Mouse (Mus musculus): Measurements from ENCODE around the gene Supt20. TPM values are rescaled to one million over a fixed set of nuclear protein-coding genes. Genes with fewer than 3 reads are reported as not detected.

Supt20 gene
- polyA plus RNA-seq (2015; fragmentation: Nextera tagmentation; extraction: Ambion mirVana), result 123 and 124 TPM in 2 replicates

DNA sequence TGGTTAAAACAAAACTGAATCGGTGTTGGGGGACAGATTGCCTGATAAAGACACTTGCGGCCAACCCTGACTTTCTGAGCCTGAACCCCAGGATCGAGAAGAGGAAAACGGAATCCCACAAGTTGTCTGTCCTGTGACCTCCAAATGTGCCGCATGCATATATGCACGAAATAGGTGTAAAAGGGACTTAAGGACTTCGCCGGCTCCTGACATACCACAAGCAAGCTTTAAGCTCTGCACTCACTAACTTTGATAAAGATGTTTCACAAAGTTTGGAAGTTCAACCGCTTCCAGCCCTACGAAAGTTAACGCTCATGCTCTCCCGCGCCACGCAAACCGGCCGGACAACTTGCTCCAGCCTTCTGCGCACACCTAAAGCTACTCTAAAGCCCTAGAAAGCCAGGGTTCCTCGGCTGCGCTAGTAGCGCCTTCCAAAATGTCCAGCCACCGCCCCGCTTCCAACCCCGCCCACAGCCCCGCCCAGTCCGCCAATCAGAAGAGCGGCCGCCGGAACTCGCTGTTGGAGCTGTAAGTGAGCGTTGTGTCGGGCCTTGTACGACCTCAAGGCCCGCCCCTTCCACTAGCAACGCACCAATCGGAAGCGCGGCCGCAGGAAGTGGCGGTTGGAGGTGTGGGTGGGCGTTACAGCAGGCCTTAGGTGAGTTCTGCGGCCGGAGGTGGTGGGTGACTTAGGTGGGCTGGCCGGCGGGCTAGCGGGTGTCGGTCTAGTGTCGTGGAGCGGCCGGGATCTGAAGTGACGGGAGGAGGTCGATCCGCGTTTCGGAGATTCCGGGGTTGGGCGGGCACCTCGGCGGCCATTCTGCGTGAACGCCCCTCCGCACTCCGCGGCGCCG, at the start of gene Supt20:
Supt20 (plus strand) TSS at position 606 of the 854 bp plus-strand sequence.
- Histone ChIP-seq H3K4me1 (peaks cover 9% of the 10 kb centered on the region; the same call in 1 of the 2 replicates), H3K9ac (peak within 1 kb of the TSS; percentile 75), H3K36me3 (peaks cover 25% of the 10 kb centered on the region), H3K4me2 (replicated peaks) (peak within 1 kb of the TSS; percentile 73), H3K27me3 (no peaks in the 10 kb centered on the region), H3K4me3 (peak within 1 kb of the TSS; percentile 73), H3K27ac (peak within 1 kb of the TSS; percentile 86), H3K9me3 (no peaks in the 10 kb centered on the region)
- ATAC-seq (ENCODE audit: low FRiP score, low read depth), result peak; percentile 99
- 1% methylated on average over 65 of the region's 65 CpGs for WGBS

GRCm38 (mm10) chr3:54642851-54643250, 49.8 kb upstream of the Supt20 start:
- Histone ChIP-seq H3K36me3 (no peaks in the 10 kb centered on the region), H3K9me3 (no peaks in the 10 kb centered on the region), H3K4me2 (replicated peaks) (no peak overlapping the region), H3K27ac (no peak overlapping the region), H3K9ac (no peak overlapping the region), H3K4me1 (peaks cover 3% of the 10 kb centered on the region; the same call in 1 of the 2 replicates), H3K27me3 (no peaks in the 10 kb centered on the region), H3K4me3 (no peak overlapping the region)
- 67% methylated on average over 1 of the region's 1 CpGs for WGBS
- ATAC-seq (ENCODE audit: low FRiP score, low read depth), result no peak

DNA sequence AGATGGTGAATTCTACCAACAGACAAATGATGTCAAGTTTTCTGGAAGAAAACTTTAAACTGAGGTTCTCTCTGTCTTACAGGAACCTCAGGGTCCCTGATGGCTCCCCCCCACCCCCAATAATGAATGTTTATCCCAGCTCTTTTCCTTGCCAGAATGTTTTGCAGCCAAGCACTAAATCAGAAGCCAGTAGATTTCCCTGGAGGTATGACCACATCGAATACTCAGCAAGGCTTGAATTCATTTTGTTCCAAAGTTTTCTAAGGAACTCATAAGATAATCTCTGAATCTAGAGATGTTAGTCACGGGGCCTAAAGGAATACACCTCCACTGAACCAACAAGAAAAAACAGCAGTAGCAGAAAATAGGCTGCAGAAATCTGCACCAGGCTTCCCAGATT, 45.0 kb upstream of the Supt20 start:
- H3K9me3 ChIP-seq, result no peaks in the 10 kb centered on the region
- H3K27ac ChIP-seq, result peak overlapping the region; percentile 33; the same call in 1 of the 2 replicates
- H3K36me3 ChIP-seq, result no peaks in the 10 kb centered on the region
- no peak overlapping the region for H3K4me2 ChIP-seq (replicated peaks)
- no peak overlapping the region for H3K4me3 ChIP-seq
- 49% methylated on average over 2 of the region's 2 CpGs for WGBS
- H3K9ac ChIP-seq, result no peak overlapping the region
- ATAC-seq (ENCODE audit: low FRiP score, low read depth), result peak; percentile 78
- no peaks in the 10 kb centered on the region for H3K27me3 ChIP-seq
- peaks cover 7% of the 10 kb centered on the region; the same call in 1 of the 2 replicates for H3K4me1 ChIP-seq

GRCm38 (mm10) chr3:54651576-54651975, 41.0 kb upstream of the Supt20 start:
- no peak overlapping the region for H3K4me3 ChIP-seq
- no peak overlapping the region for H3K9ac ChIP-seq
- no peak overlapping the region for H3K4me2 ChIP-seq (replicated peaks)
- 69% methylated on average over 4 of the region's 4 CpGs for WGBS
- no peaks in the 10 kb centered on the region for H3K36me3 ChIP-seq
- ATAC-seq (ENCODE audit: low FRiP score, low read depth), result no peak
- no peaks in the 10 kb centered on the region for H3K27me3 ChIP-seq
- no peak overlapping the region for H3K27ac ChIP-seq
- peaks cover 7% of the 10 kb centered on the region; the same call in 1 of the 2 replicates for H3K4me1 ChIP-seq
- no peaks in the 10 kb centered on the region for H3K9me3 ChIP-seq

DNA sequence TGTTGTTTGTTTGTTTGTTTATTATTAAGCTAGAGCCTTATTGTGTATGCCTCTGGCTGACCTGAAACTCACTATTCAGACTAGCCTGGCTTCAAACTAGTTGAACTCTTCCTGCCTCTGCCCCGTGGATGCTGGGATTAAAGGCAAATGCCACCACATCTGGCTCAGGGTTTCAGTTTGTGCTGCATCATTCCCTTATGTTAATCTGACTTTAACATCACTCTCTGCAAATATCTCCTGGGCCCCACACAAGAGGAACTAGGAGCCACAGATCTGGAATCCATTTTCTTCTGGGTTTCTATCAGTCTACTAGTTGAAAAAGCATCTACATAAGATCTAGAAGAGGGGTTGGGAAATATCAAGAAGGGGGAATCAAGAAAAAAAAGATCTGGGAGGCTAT, 38.4 kb upstream of the Supt20 start:
- no peaks in the 10 kb centered on the region for H3K27me3 ChIP-seq
- no peaks in the 10 kb centered on the region for H3K9me3 ChIP-seq
- H3K4me1 ChIP-seq, result 0 out of 2 replicates have a peak, but pooled peaks cover 4% of the 10 kb centered on the region
- ATAC-seq (ENCODE audit: low FRiP score, low read depth), result no peak
- no peak overlapping the region for H3K4me3 ChIP-seq
- WGBS, result 82% methylated on average over 1 of the region's 1 CpGs
- H3K36me3 ChIP-seq, result no peaks in the 10 kb centered on the region
- H3K4me2 ChIP-seq (replicated peaks), result no peak overlapping the region
- H3K27ac ChIP-seq, result no peak overlapping the region
- no peak overlapping the region for H3K9ac ChIP-seq

- H3K9ac ChIP-seq, result no peak overlapping the region
- no peak overlapping the region for H3K4me2 ChIP-seq (replicated peaks)
- H3K9me3 ChIP-seq, result no peaks in the 10 kb centered on the region
- H3K27me3 ChIP-seq, result no peaks in the 10 kb centered on the region
- 78% methylated on average over 3 of the region's 3 CpGs for WGBS
- H3K4me3 ChIP-seq, result no peak overlapping the region
- H3K36me3 ChIP-seq, result no peaks in the 10 kb centered on the region
- no peak overlapping the region for H3K27ac ChIP-seq
- no peak for ATAC-seq (ENCODE audit: low FRiP score, low read depth)
- 0 out of 2 replicates have a peak, but pooled peaks cover 4% of the 10 kb centered on the region for H3K4me1 ChIP-seq
These were observed 35.5 kb upstream of the Supt20 start for GRCm38 (mm10) chr3:54657090-54657489.

GRCm38 (mm10) chr3:54657888-54658626, 34.5 kb upstream of the Supt20 start:
- ATAC-seq (ENCODE audit: low FRiP score, low read depth), result peak; percentile 74
- Histone ChIP-seq H3K4me3 (no peak overlapping the region), H3K4me1 (0 out of 2 replicates have a peak, but pooled peaks cover 4% of the 10 kb centered on the region), H3K9me3 (no peaks in the 10 kb centered on the region), H3K27ac (peak overlapping the region; percentile 16; the same call in 1 of the 2 replicates), H3K27me3 (no peaks in the 10 kb centered on the region), H3K4me2 (replicated peaks) (no peak overlapping the region), H3K9ac (no peak overlapping the region), H3K36me3 (no peaks in the 10 kb centered on the region)
- WGBS, result 62% methylated on average over 6 of the region's 6 CpGs

GRCm38 (mm10) chr3:54659736-54660135, 32.9 kb upstream of the Supt20 start:
- Histone ChIP-seq H3K9ac (no peak overlapping the region), H3K4me2 (replicated peaks) (no peak overlapping the region), H3K9me3 (no peaks in the 10 kb centered on the region), H3K4me3 (no peak overlapping the region), H3K27ac (no peak overlapping the region), H3K4me1 (0 out of 2 replicates have a peak, but pooled peaks cover 4% of the 10 kb centered on the region), H3K27me3 (no peaks in the 10 kb centered on the region), H3K36me3 (no peaks in the 10 kb centered on the region)
- no peak for ATAC-seq (ENCODE audit: low FRiP score, low read depth)
- whole genome bisulfite sequencing, result 91% methylated on average over 2 of the region's 2 CpGs

DNA sequence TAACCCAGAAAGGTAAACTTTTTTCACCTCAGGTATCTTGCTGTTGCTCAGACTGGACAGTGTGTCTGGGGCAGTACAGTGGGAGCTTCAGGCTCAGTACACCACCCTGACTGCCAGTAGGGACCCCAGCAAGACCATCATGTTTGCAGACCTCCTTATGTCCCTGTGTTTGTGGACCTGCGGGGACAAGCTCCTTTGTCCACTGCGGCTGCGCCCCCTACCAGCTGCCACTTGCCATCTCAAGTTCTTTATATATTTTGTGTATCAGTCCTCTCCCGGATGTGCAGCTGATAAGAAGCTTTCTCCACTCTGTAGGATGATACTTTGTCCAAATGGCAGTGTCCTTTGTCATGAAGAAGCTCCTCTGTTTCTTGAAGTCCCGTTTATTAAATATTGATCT, 30.2 kb upstream of the Supt20 start:
- H3K9ac ChIP-seq, result no peak overlapping the region
- no peak for ATAC-seq (ENCODE audit: low FRiP score, low read depth)

GRCm38 (mm10) chr3:54668141-54668540, 24.5 kb upstream of the Supt20 start:
- peak; percentile 66; the same call in 1 of the 2 replicates for ATAC-seq (ENCODE audit: low FRiP score, low read depth)
- H3K4me1 ChIP-seq, result no peaks in the 10 kb centered on the region
- H3K4me3 ChIP-seq, result no peak overlapping the region
- H3K27me3 ChIP-seq, result no peaks in the 10 kb centered on the region
- H3K36me3 ChIP-seq, result no peaks in the 10 kb centered on the region
- no peaks in the 10 kb centered on the region for H3K9me3 ChIP-seq
- no peak overlapping the region for H3K9ac ChIP-seq
- no peak overlapping the region for H3K27ac ChIP-seq
- WGBS, result 71% methylated on average over 3 of the region's 3 CpGs
- no peak overlapping the region for H3K4me2 ChIP-seq (replicated peaks)

More for the DNA sequence above, 30.2 kb upstream of the Supt20 start:
- H3K27me3 ChIP-seq, result no peaks in the 10 kb centered on the region
- H3K4me3 ChIP-seq, result no peak overlapping the region
- no peaks in the 10 kb centered on the region for H3K9me3 ChIP-seq
- 0 out of 2 replicates have a peak, but pooled peaks cover 4% of the 10 kb centered on the region for H3K4me1 ChIP-seq
- no peaks in the 10 kb centered on the region for H3K36me3 ChIP-seq
- 70% methylated on average over 5 of the region's 5 CpGs for WGBS
- no peak overlapping the region for H3K4me2 ChIP-seq (replicated peaks)
- no peak overlapping the region for H3K27ac ChIP-seq

GRCm38 (mm10) chr3:54668722-54669121, 23.9 kb upstream of the Supt20 start:
- no peaks in the 10 kb centered on the region for H3K36me3 ChIP-seq
- no peaks in the 10 kb centered on the region for H3K27me3 ChIP-seq
- ATAC-seq (ENCODE audit: low FRiP score, low read depth), result no peak

DNA sequence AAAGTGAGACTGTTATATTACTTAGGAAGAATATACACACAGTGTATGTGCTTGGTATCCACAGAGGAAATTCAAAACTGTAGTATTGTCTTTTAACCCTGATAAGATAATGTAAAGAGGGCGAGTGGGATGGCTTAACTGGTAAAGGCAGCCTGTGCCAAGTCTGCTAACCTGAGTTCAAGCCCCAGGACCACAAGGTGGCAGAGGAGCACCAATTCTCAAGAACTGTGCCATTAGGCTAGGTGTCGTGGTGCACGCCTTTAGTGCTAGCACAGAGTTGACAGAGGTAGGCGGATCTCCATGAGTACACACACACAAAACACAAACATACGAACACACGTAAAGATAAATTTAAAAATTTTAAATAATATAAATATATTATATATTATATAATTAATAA, 23.0 kb upstream of the Supt20 start:
- H3K4me1 ChIP-seq, result peaks cover 9% of the 10 kb centered on the region; the same call in 1 of the 2 replicates
- no peak overlapping the region for H3K4me3 ChIP-seq
- 88% methylated on average over 6 of the region's 6 CpGs for WGBS
- H3K27ac ChIP-seq, result no peak overlapping the region
- H3K9me3 ChIP-seq, result no peaks in the 10 kb centered on the region
- H3K9ac ChIP-seq, result no peak overlapping the region
- no peak for ATAC-seq (ENCODE audit: low FRiP score, low read depth)
- H3K27me3 ChIP-seq, result no peaks in the 10 kb centered on the region
- no peak overlapping the region for H3K4me2 ChIP-seq (replicated peaks)
- no peaks in the 10 kb centered on the region for H3K36me3 ChIP-seq

More at GRCm38 (mm10) chr3:54668722-54669121, 23.9 kb upstream of the Supt20 start:
- H3K4me3 ChIP-seq, result no peak overlapping the region
- no peak overlapping the region for H3K4me2 ChIP-seq (replicated peaks)
- H3K4me1 ChIP-seq, result peaks cover 6% of the 10 kb centered on the region; the same call in 1 of the 2 replicates
- H3K27ac ChIP-seq, result no peak overlapping the region
- H3K9me3 ChIP-seq, result no peaks in the 10 kb centered on the region
- WGBS, result 83% methylated on average over 6 of the region's 6 CpGs
- H3K9ac ChIP-seq, result no peak overlapping the region

All from limb, embryonic 13.5 days (tissue).